Mouse (Mus musculus) liver, embryonic 18 days (tissue): ENCODE results near the gene Tm9sf2. TPM values are rescaled to one million over a fixed set of nuclear protein-coding genes. Genes with fewer than 3 reads are reported as not detected.

ENCODE experiments used
- polyA plus RNA-seq: library from polyadenylated mRNA; depleted of rRNA; stranded (reverse); fragments of >200 nt; gene quantifications from 2 replicates; pipeline ENCODE4 v1.2.3, GENCODE M21; 2012; rRNA removed

The Tm9sf2 gene
- polyA plus RNA-seq: 44.5 and 49.6 TPM in 2 replicates

DNA sequence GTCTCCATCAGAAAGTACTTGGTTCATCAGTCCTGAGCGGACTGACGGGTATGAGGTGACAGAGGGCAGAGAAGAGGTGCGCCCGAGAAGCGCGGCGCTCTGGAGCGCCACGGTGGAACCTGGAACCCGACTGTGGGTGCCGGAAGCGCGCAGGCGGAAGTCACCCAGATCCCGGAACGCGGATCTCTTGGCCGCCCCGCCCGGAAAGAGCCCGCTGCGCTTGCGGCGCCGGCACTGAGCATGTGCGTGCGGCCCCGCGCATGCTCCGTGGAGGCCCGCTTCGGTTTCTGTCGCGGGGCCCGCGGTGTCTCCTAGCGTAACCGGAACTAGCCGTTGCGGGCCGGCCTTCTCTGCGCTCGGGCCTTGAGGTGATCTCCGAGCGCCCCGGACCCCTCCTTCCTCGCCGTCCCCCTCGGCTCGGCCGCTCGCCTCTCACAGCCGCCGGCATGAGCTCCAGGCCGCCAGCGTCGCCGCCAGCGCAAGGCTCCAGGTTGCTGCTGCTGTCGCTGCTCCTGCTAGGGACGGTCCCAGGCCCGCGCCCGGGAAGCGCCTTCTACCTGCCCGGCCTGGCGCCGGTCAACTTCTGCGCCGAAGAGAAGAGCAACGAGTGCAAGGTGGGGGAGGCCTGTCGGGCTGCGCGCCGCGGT lies at the start of gene Tm9sf2:
Gene Tm9sf2, plus strand, starts transcription at position 217 of the 647 bp plus-strand sequence.

GRCm38 (mm10) chr14:122181078-122181814 lies 74.4 kb downstream of the Tm9sf2 start, which contains the start of gene Clybl:
Gene Clybl (plus strand): TSS chr14:122181704.

Other genes starting within 250 kb of the Tm9sf2 start
- gene Ubac2, start 228.4 kb upstream of the Tm9sf2 start, polyA plus RNA-seq: 12.8 and 14.3 TPM in 2 replicates
- 0.39 and 0.48 TPM in 2 replicates for gene Gpr18, start 191.3 kb upstream of the Tm9sf2 start, polyA plus RNA-seq
- gene Gpr183, start 141.8 kb upstream of the Tm9sf2 start, polyA plus RNA-seq: 0.53 and 0.65 TPM in 2 replicates
- gene Timm8a2, start 72.4 kb upstream of the Tm9sf2 start, polyA plus RNA-seq: 0.04 TPM in 1 of 2 replicates, not detected in the other
- 21.4 and 23.3 TPM in 2 replicates for gene Clybl, start 74.7 kb downstream of the Tm9sf2 start, polyA plus RNA-seq